Mouse (Mus musculus): ENCODE data around the gene Znrf4.
A peak's percentile ranks its signal among the peaks of the same experiment; 100 is the strongest.

The Znrf4 gene

DNA sequence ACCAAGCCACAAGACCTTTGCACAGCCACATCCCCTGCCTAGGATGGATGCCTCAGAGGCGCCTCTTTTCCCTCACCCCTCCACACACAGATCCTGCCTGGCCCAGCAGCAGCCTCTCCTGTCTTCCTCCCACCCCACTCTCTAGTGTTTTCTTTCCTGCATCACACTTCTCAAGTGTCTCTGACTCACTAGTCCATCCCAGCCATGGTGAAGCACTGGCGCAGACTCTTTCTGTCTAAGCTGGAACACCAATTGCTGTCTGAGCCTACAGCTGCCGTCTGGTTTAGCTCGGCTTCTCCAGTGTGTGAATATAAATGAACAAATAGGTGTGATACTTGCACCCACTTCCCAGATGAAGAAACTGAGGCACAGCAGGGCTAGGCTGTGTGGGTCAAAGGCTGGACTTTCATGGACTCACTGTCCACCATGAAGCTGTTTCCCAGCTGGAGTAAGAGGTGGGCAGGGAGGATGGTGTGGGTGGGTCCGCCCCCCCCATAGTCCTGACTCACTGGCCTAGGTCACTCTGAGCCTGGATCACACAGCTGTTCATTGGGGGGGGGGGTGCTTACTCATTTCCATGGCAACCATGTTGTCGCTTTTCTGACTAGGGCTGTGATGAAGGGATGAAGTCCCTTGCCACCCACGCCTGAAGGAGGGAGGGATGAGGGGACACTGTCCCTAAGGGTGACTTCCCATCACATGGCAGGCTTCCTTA lies 21.6 kb downstream of the Znrf4 start:
- DNase-seq (ENCODE audit: low spot score), result no peak

DNA sequence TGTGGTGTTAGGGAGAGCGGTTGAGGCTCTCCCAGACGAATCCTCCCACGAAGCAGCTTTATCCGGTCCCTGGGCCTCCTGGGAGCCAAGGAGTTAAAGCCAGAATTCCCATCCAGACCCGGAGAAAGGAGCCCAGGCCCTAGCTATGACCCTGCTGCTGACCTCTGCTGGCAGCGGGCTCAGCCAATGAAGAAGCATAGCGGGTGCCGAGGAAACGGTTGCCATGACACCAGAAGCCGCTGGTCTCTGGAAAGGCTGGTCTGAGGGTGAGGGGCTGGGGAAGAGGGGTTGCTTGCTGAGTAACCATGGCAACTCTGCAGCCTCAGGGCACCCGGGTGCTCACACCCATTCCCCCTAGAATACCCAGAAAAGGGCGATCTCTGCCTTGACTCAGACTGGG lies 24.2 kb downstream of the Znrf4 start:
- peak; percentile 95 for DNase-seq (ENCODE audit: low spot score)

DNA sequence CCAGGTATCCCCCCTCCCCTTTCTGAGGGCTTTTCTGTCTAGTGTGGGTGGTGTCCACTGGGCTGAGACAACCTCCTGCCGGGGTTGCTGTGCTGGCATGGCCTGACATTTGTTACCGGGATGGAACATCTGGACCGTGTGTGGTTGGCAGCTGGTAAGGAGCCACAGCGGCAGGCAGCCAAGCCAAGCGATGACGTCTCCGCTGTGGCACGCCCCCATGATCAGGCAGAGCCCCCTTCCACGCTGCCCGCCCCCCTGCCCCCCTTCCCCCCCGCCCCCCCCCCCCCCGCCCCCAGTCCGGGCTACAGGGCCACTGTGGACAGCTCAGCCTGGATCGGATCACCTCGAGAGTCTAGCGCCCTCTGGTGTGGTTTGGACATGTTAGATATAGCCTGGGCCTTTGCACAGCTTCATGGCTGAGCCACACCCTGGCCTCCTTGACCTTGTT lies 24.8 kb downstream of the Znrf4 start:
- peak; percentile 85 for DNase-seq (ENCODE audit: low spot score)

DNA sequence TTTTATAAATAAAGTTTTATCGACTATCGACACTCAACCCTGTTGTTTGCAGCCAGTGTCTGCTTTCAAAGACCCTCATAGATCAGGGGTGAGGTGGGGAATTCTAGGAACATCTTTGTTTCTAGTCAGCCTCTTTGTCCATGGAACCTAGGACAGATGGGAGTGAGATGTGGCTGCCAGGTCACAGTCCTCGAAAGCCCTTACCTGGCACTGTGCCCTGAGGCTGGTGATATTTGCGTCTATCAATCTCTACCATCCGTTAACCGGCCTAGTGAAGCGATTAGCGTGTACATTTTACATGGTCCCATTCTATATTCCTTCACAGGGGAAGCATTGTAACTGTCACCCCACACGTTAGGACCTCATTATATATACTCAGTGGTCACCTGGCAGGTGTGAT lies 26.3 kb downstream of the Znrf4 start:
- no peak for DNase-seq (ENCODE audit: low spot score)

- DNase-seq (ENCODE audit: low spot score), result no peak
Observed at GRCm38 (mm10) chr17:56485118-56485517, 27.1 kb downstream of the Znrf4 start.

- no peak for DNase-seq (ENCODE audit: low spot score)
Observed at GRCm38 (mm10) chr17:56482671-56483070, 29.6 kb downstream of the Znrf4 start.

DNA sequence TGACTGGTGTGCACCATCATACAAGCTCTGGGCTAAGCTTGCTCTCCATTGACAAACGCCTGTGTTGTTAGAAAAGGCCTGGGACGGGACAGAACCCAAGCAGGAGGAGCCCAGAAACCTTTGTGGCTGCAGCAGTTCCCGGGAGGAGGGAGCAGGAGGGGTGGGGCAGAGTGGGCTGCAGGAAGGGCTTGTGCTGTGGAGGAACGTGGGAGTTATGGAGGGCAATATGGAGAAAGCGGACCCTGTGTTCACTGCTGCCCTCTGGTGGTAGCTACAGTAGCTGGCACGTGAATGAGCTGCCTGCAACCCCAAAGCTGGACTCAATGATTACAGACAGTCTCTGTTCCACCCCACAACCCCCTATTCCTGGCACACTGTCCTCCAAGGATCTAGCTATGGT lies 32.9 kb downstream of the Znrf4 start:
- peak; percentile 88 for DNase-seq (ENCODE audit: low spot score)

GRCm38 (mm10) chr17:56478191-56478611 lies 34.0 kb downstream of the Znrf4 start:
- DNase-seq (ENCODE audit: low spot score), result no peak

- DNase-seq (ENCODE audit: low spot score), result no peak
Observed at GRCm38 (mm10) chr17:56477191-56477818, 34.9 kb downstream of the Znrf4 start.

DNA sequence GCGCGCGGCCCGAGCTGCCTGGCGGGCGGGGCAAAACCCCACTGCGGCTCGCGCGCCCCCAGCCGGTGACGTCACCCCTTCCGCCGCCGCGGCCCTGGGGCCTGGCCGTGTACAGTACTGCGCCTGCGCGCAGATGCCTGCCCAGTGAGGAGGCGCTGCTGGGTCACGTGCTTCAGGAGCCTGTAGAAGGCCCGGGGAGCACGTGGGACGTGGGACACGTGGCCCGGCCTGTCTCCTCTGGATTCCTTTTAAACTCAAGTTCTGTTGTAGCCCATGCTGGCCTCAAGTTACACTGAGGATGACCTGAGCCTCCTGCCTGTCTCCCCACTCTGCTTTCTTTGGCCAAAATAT lies 35.9 kb downstream of the Znrf4 start, which contains the start of gene Ptprs:
Ptprs (minus strand) TSS at position 82 of the 351 bp plus-strand sequence.
- DNase-seq (ENCODE audit: low spot score), result peak; percentile 97

DNA sequence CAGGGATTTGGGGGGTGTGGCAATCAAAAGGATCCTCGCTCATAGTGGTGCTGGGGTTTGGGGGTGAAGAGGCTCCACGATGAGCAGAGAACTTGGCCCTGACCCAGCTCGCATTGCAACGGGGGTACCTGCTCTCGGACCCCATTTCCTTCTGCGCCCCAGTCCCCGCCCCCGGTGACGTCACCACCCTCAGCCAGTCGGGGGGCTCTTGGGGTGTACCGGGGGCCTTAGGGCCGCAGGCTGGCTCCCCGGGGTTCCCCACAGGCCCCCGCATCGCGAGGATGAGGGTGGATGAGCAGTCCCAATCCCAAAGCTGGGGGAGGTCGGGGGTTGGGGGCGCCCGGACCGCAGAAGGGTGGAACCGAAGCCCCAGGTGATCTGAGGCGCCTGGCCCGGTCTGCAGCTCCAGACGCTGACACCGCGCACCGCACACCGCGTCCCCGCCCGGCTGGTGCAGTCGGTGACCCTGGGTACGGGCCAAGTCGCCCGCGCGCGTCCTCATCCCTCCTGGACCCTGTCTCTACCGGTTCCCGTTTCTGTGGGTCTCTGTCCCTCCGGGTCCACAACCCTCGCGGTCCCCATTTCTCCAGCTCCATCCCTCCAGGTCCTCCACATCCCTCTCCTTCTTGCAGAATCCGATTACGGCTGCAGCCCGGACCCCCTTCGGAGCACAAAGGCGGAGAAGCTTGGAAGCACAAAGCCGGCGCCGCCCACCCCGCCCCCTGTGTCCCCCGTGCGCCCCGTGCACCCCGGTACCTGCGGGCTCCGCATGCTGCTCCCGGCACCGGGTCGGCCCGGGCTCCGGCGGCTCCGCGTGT lies 36.4 kb downstream of the Znrf4 start:
- peak; percentile 60 for DNase-seq (ENCODE audit: low spot score)

DNA sequence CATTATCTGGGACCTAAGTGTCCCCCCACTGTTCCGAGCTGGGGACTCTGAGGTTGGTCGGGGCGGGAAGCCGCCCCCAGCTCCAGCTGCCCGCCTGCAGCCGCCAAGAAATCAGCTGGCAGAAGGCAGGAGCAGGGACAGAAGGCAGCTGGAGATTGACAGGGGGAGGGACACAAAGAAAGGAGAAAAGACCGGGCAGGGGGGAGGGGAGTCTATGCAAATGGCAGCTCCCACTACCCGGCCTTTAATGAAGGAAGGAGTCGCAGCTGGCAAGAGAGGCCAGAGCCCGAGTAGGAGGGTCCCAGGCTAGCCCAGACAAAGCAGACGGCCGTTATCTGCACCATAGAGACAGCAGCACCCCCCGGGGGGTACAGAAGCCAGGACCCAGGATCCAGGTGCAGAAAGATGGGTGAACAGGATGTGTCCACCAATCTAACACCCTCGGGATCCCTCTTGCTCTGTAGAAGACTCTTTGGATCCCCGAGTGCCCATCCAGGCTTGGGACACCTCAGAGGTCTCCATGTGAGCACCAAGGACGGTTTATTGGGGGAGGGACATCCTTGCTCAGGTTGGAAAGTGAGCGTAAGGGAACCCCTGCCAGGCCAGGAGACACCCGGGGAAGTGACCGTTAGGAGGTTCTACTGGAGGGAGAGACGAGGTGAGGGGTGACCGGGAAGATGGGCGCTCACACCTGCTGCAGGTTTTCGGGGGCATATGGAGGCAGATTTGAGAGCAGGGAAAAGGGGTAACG lies 37.2 kb downstream of the Znrf4 start:
- peak; percentile 75 for DNase-seq (ENCODE audit: low spot score)

DNA sequence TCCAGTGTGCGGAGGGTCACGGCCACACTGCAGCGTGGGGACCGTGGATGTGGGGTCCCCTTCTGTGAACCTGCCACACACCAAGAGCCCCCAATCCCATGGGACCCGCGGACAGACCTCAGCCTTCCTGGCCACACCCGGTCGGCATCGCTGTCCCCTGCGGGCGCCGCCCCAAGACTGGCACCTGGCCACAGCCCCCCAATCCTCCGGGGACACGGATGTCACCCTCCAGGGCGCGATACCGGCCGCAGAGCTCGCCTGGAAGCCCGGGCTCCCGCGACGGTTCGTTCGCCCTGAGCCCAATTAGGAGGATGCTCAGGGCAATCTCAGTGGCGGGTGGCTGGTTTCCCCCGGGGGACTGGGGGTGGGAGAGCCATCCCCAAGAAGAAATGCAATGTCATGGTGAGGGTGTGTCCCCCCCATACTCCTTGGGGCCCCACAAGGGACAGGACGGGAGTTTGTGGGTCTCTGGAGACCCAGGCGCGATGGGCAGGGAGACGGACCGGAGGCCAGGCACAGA lies 37.9 kb downstream of the Znrf4 start:
- no peak for DNase-seq (ENCODE audit: low spot score)

DNA sequence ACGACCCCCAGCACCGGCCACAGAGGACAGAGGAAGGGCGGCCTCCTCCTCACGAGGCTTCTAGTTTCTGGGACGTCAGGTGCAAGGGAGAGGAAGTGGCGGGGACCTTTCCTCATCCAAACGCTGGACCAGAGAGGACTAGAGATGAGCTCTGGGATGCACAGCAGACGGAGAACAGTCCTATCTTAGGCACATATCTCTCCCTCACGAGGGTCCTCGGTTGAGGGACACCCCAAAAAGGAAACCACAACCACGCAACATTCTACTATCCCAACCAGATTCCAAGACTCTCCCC lies 38.7 kb downstream of the Znrf4 start:
- no peak for DNase-seq (ENCODE audit: low spot score)

DNA sequence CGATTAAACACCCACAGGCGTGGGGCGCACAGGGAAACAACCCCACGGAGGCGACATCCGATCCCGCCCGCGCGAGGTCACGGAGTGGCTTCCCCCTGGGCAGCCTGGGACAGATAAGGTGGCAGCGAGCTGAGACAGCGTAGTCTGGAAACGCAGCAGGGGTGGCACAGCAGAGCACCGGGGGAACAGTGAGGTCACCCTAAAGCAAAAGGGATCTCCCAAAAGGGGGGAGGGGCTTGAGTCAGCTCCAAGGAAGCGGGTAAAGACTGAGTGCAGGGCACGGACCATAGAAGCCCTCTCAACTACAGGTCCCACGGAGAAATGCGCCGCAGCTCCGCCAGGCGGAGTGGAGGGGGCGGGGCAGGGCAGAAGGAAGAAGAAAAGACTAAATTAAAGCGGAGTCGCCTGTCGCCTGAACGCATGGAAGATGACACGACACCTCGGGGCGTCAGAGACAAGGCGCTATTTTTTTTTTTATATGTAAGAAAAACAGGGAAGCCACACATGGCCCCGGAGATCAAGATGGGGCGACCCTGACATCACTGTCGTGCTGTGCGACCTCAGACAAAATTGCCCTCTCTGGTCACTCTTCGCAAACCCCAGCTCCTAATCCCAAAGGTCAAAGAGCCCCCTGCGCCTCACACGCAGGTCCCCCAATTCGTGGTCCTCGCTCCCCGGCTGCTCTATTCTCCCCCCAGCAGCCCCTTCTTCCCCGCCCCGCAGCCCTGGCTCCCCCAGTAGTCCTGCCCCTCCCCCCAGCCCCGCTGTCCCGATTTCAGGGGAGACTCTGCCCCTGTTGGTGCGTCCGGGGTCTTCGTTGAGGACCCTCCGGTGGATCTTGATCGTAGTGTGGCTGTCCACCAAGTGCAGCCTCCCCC lies 39.3 kb downstream of the Znrf4 start:
- no peak for DNase-seq (ENCODE audit: low spot score)

DNA sequence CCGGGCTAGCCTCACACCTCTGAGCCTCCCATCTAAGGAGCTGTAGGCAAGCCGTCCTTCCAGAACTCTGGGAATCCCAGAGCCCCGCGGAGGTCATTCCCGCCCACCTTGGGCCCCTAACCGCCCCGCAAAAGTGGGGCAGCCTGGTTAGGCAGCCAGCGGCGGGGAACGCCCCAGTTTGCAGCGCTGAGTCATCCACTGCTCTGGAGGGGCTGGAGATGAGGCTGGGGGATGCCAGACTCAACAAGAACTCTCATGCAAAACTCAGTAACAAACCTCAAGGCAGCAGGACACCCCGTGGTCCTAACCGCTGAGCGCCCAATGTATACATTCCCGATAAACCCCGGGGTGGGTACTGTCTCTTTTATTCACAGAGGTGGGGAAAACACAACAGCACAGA lies 40.1 kb downstream of the Znrf4 start:
- DNase-seq (ENCODE audit: low spot score), result no peak

GRCm38 (mm10) chr17:56471136-56471535 lies 41.1 kb downstream of the Znrf4 start:
- no peak for DNase-seq (ENCODE audit: low spot score)

GRCm38 (mm10) chr17:56470571-56470970 lies 41.7 kb downstream of the Znrf4 start:
- peak; percentile 70 for DNase-seq (ENCODE audit: low spot score)

- no peak for DNase-seq (ENCODE audit: low spot score)
Observed at GRCm38 (mm10) chr17:56470001-56470436, 42.2 kb downstream of the Znrf4 start.

DNA sequence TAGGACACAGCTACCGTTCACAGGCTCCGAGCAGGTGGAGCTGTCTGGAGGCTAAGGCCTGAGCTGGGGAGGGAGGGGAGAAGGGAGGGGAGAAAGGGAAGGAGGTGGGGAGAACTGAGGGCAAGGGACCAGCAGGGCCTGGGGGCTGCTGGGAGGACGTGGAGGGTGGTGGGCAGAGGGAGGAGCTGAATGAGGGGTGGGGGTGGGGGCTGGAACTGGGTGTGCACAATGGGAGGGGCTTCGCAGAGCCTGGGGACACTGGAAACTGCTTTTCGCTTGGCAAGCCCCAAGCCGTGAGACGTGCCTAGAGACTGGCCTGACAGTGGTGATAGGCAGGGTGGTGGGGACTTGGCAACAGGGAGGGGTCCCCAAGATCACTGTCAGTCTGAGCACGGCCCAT lies 43.0 kb downstream of the Znrf4 start:
- no peak for DNase-seq (ENCODE audit: low spot score)

- no peak for DNase-seq (ENCODE audit: low spot score)
Observed at GRCm38 (mm10) chr17:56468870-56469269, 43.4 kb downstream of the Znrf4 start.

Measured in embryo, embryonic 10 days (tissue).